Mouse (Mus musculus) heart, adult 2 months (tissue): Measurements from ENCODE around the gene C1qb. TPM values are rescaled to one million over a fixed set of nuclear protein-coding genes. Genes with fewer than 3 reads are reported as not detected.

Experiments
- DNase-seq, 2 experiments: peaks; one replicate each; pipeline ENCODE4 v3.0.0; 2021
- H3K27ac ChIP-seq: fragments of 200-600 bp; 2 replicates; pipeline ENCODE4 v1.8.1; 2022
- H3K27me3 ChIP-seq: fragments of 200-500 bp; 2 replicates; pipeline ENCODE4 v1.6.1; 2012; ENCODE audit warnings: mild to moderate bottlenecking, low read length, inconsistent platforms, mixed read lengths; ENCODE audit not compliant: control insufficient read depth, insufficient read depth
- H3K36me3 ChIP-seq: fragments of 200-500 bp; 2 replicates; pipeline ENCODE4 v1.6.1; 2012; ENCODE audit warnings: low read length, inconsistent platforms; ENCODE audit not compliant: control insufficient read depth, insufficient read depth
- H3K4me1 ChIP-seq: fragments of 200-500 bp; 2 replicates; pipeline ENCODE4 v1.6.1; 2011; ENCODE audit warnings: low read length; ENCODE audit not compliant: control insufficient read depth, insufficient read depth
- H3K4me3 ChIP-seq: fragments of 200-600 bp; 2 replicates; pipeline ENCODE4 v1.8.1; 2022
- H3K79me2 ChIP-seq: fragments of 200-500 bp; replicated peaks from 2 replicates; pipeline ENCODE4 v1.6.1; 2012; ENCODE audit warnings: mild to moderate bottlenecking, inconsistent platforms, low read length, moderate library complexity, mixed read lengths; ENCODE audit not compliant: control insufficient read depth, insufficient read depth
- H3K9ac ChIP-seq: fragments of 200-500 bp; 2 replicates; pipeline ENCODE4 v1.6.1; 2012; ENCODE audit warnings: low read depth, mild to moderate bottlenecking, control low read depth, inconsistent platforms, low read length, mixed read lengths
- CTCF ChIP-seq: fragments of 200-600 bp; IDR thresholded peaks from 2 replicates; pipeline ENCODE4 v1.8.1; 2022; ENCODE audit warnings: antibody characterized with exemption, mild to moderate bottlenecking, moderate library complexity
- EP300 ChIP-seq: fragments of 200-500 bp; IDR thresholded peaks from 2 replicates; pipeline ENCODE4 v1.6.1; 2011; ENCODE audit warnings: low read depth, low read length, control low read depth; ENCODE audit not compliant: insufficient read depth
- POLR2A ChIP-seq: fragments of 200-500 bp; IDR thresholded peaks from 2 replicates; pipeline ENCODE4 v1.6.1; 2011; ENCODE audit warnings: mild to moderate bottlenecking, low read depth, low read length, control low read depth; ENCODE audit not compliant: insufficient read depth
- WGBS: fragments of 180-500 bp; shearing (Covaris S2); methylation state at CpG from one replicate; pipeline ENCODE4 v1.1.7; 2018; 5-methylcytosine and 5-hydroxymethylcytosine counted together
- intact Hi-C: fragments of 180-260 bp; cut with DNase I; formaldehyde crosslinking; loops from one replicate; pipeline ENCODE4 v1.15.1; 2025
- polyA plus RNA-seq: library from polyadenylated mRNA; depleted of rRNA; stranded (reverse); fragments of >200 nt; gene quantifications from 2 replicates; pipeline ENCODE4 v1.2.3, GENCODE M21; 2012
- total RNA-seq, 2 experiments: library from RNA; stranded (reverse); gene quantifications; 2 replicates each; pipeline ENCODE4 v1.2.3; 2021

The C1qb gene
- total and polyA plus RNA-seq, 3 experiments, result 52.8 to 74.0 (median 54.8) TPM

GRCm38 (mm10) chr4:136838026-136838425, 48.0 kb downstream of the C1qb start:
- WGBS, result 67% methylated on average over 9 of the region's 9 CpGs
- no peak for DNase-seq
- H3K79me2 ChIP-seq, result no peaks in the 10 kb centered on the region
- H3K36me3 ChIP-seq, result no peaks in the 10 kb centered on the region
- no peak overlapping the region for H3K9ac ChIP-seq
- intact Hi-C loops, result no loop called here
- peaks cover 15% of the 10 kb centered on the region for H3K27me3 ChIP-seq
- H3K27ac ChIP-seq, result no peak overlapping the region
- H3K4me3 ChIP-seq, result no peak overlapping the region
- H3K4me1 ChIP-seq, result no peaks in the 10 kb centered on the region
- TF ChIP-seq POLR2A (no peak), CTCF (no peak), EP300 (no peak)

- Histone ChIP-seq H3K4me1 (no peaks in the 10 kb centered on the region), H3K9ac (peak overlapping the region; percentile 46), H3K27ac (no peak overlapping the region), H3K36me3 (no peaks in the 10 kb centered on the region), H3K79me2 (no peaks in the 10 kb centered on the region), H3K4me3 (peak overlapping the region; percentile 44), H3K27me3 (peaks cover 15% of the 10 kb centered on the region)
- TF ChIP-seq EP300 (no peak), POLR2A (no peak), CTCF (no peak)
- WGBS, result 4% methylated on average over 27 of the region's 27 CpGs
- intact Hi-C loops, result no loop called here
- DNase-seq, result no peak
Measured at GRCm38 (mm10) chr4:136836387-136836931, 49.5 kb downstream of the C1qb start.

- peak within 1 kb of the TSS; percentile 44 for H3K4me3 ChIP-seq
- no peaks in the 10 kb centered on the region for H3K36me3 ChIP-seq
- no peak for TF ChIP-seq EP300
- TF ChIP-seq CTCF, result no peak
- no peak for TF ChIP-seq POLR2A
- intact Hi-C loops, result no loop called here
- no peaks in the 10 kb centered on the region for H3K79me2 ChIP-seq
- H3K4me1 ChIP-seq, result no peaks in the 10 kb centered on the region
- 2% methylated on average over 86 of the region's 88 CpGs for WGBS
- peaks cover 15% of the 10 kb centered on the region for H3K27me3 ChIP-seq
- peak; percentile 68 to 69 for DNase-seq
- no peak within 1 kb of the TSS for H3K27ac ChIP-seq
- peak within 1 kb of the TSS; percentile 46 for H3K9ac ChIP-seq
Measured at GRCm38 (mm10) chr4:136835621-136836386, 50.2 kb downstream of the C1qb start, which contains the start of gene Ephb2. TSS of gene Ephb2 (minus strand) at chr4:136835988.

- H3K79me2 ChIP-seq, result no peaks in the 10 kb centered on the region
- no peak overlapping the region for H3K27ac ChIP-seq
- H3K36me3 ChIP-seq, result no peaks in the 10 kb centered on the region
- H3K27me3 ChIP-seq, result peaks cover 16% of the 10 kb centered on the region
- 4% methylated on average over 69 of the region's 76 CpGs for WGBS
- peak overlapping the region; percentile 23; the same call in 1 of the 2 replicates for H3K9ac ChIP-seq
- H3K4me3 ChIP-seq, result peak overlapping the region; percentile 32
- DNase-seq, result peak; percentile 16 to 23
- TF ChIP-seq EP300 (no peak), CTCF (no peak), POLR2A (no peak)
- H3K4me1 ChIP-seq, result no peaks in the 10 kb centered on the region
- intact Hi-C loops, result no loop called here
Measured at GRCm38 (mm10) chr4:136834815-136835620, 51.0 kb downstream of the C1qb start.

GRCm38 (mm10) chr4:136834439-136834814, 51.6 kb downstream of the C1qb start:
- WGBS, result 29% methylated on average over 12 of the region's 12 CpGs
- intact Hi-C loops, result no loop called here
- H3K27me3 ChIP-seq, result peaks cover 17% of the 10 kb centered on the region
- no peak overlapping the region for H3K27ac ChIP-seq
- TF ChIP-seq CTCF, result no peak
- TF ChIP-seq POLR2A, result no peak
- no peak for TF ChIP-seq EP300
- no peaks in the 10 kb centered on the region for H3K36me3 ChIP-seq
- no peak for DNase-seq
- H3K4me3 ChIP-seq, result no peak overlapping the region
- H3K9ac ChIP-seq, result no peak overlapping the region
- no peaks in the 10 kb centered on the region for H3K79me2 ChIP-seq
- H3K4me1 ChIP-seq, result no peaks in the 10 kb centered on the region
